In genomic region chr4:55976265-55976664, GRCm38 (mm10) we compare ENCODE assay signal across 16 mouse cellular contexts.
"Had no signal": no experiment of that assay in that cellular context is flagged by ENCODE, and none has a peak within 500 bp of the region (broad histone marks: within the 10 kb centered on the region; RNA-seq: fewer than 3 reads in every experiment).

No protein-coding gene starts in this region.

- H3K9me3 ChIP-seq: neural tube, embryonic 13.5 days; neural tube, embryonic 15.5 days; stomach, embryonic 15.5 days had no signal

- H3K4me2 ChIP-seq: neural tube, embryonic 13.5 days; neural tube, embryonic 15.5 days; stomach, embryonic 15.5 days had no signal

- H3K27ac ChIP-seq: neural tube, embryonic 13.5 days; neural tube, embryonic 15.5 days; stomach, embryonic 15.5 days; stomach, postnatal 0 days had no signal

- H3K4me3 ChIP-seq: neural tube, embryonic 13.5 days; neural tube, embryonic 15.5 days; stomach, embryonic 15.5 days had no signal

- H3K27me3 ChIP-seq: neural tube, embryonic 13.5 days; neural tube, embryonic 15.5 days; stomach, embryonic 15.5 days had no signal

- H3K9ac ChIP-seq: neural tube, embryonic 13.5 days; neural tube, embryonic 15.5 days; stomach, embryonic 15.5 days had no signal

- DNase-seq: retina, postnatal 1 day; right cerebral cortex, adult 18-20 months; right cerebral cortex, postnatal 14 days; right cerebral cortex, postnatal 25 days; right cerebral cortex, postnatal 4 days; spleen, adult 18-20 months; thymus, adult 18-20 months; thymus, adult 2 months; thymus, postnatal 14 days; thymus, postnatal 25 days; thymus, postnatal 36 days; thymus, postnatal 4 days had no signal

- H3K36me3 ChIP-seq: neural tube, embryonic 13.5 days; neural tube, embryonic 15.5 days; stomach, embryonic 15.5 days had no signal

- H3K4me1 ChIP-seq: neural tube, embryonic 13.5 days; neural tube, embryonic 15.5 days had no signal
